Mouse (Mus musculus) lung, adult 10 weeks (tissue): ENCODE results near the gene Gm3839. TPM values are rescaled to one million over a fixed set of nuclear protein-coding genes. Genes with fewer than 3 reads are reported as not detected.

Experiments
- polyA plus RNA-seq: library from polyadenylated mRNA; stranded (reverse); fragments of 350-450 nt; fragmentation: Illumina TruSeq; extraction: RNeasy Lipid Tissue Mini Kit (QIAGEN cat#74804); gene quantifications from one replicate; pipeline ENCODE4 v1.2.3, GENCODE M21; 2014; ENCODE audit warnings: low read depth, low replicate concordance; ENCODE audit not compliant: insufficient read depth

The Gm3839 gene
- 0.90 TPM for polyA plus RNA-seq

GRCm38 (mm10) chr14:11356626-11357025 lies at the start of gene Gm3839:
Gm3839 (minus strand) TSS chr14:11356726.

Other genes with a start within 250 kb of the Gm3839 start
- gene Fhit, start 194.7 kb downstream of the Gm3839 start, polyA plus RNA-seq: 4.4 TPM
- 15.6 TPM for gene Ptprg, start 196.8 kb upstream of the Gm3839 start, polyA plus RNA-seq